Mouse (Mus musculus) liver, embryonic 11.5 days (tissue): ENCODE measurements around the gene Cd9. TPM values are rescaled to one million over a fixed set of nuclear protein-coding genes. Genes with fewer than 3 reads are reported as not detected.

Experiments
- ATAC-seq: fragments of 200-750 bp; cut with Nextera tagmentation; replicated peaks from 2 replicates; pipeline ENCODE4 v1.8.0; 2017; ENCODE audit warnings: moderate number of reproducible peaks, mild to moderate bottlenecking, moderate TSS enrichment, moderate library complexity; ENCODE audit not compliant: low FRiP score
- DNase-seq: peaks from one replicate; pipeline ENCODE4 v3.0.0-alpha.2; 2017; ENCODE audit warnings: low spot score
- H3K27ac ChIP-seq: fragments of 300-500 bp; sonication (generic); 2 replicates; pipeline ENCODE4 v1.5.1; 2014; ENCODE audit warnings: mild to moderate bottlenecking, low read depth, low read length, control low read depth
- H3K27me3 ChIP-seq: fragments of 300-500 bp; sonication (generic); replicated peaks from 2 replicates; pipeline ENCODE4 v1.6.1; 2014; ENCODE audit warnings: low read length, mixed read lengths; ENCODE audit not compliant: control insufficient read depth, insufficient read depth
- H3K36me3 ChIP-seq: fragments of 300-500 bp; sonication (generic); 2 replicates; pipeline ENCODE4 v1.6.1; 2014; ENCODE audit warnings: mild to moderate bottlenecking, low read length, moderate library complexity, mixed read lengths; ENCODE audit not compliant: control insufficient read depth, insufficient read depth
- H3K4me1 ChIP-seq: fragments of 300-500 bp; sonication (generic); replicated peaks from 2 replicates; pipeline ENCODE4 v1.6.1; 2014; ENCODE audit warnings: low read length, mixed read lengths; ENCODE audit not compliant: control insufficient read depth, insufficient read depth
- H3K4me2 ChIP-seq: fragments of 300-500 bp; sonication (generic); 2 replicates; pipeline ENCODE4 v1.6.1; 2014; ENCODE audit warnings: mild to moderate bottlenecking, control low read depth, moderate library complexity
- H3K4me3 ChIP-seq: fragments of 300-500 bp; sonication (generic); 2 replicates; pipeline ENCODE4 v1.5.1; 2014; ENCODE audit warnings: low read depth, low read length, control low read depth
- H3K9ac ChIP-seq: fragments of 300-500 bp; sonication (generic); 2 replicates; pipeline ENCODE4 v1.6.1; 2014; ENCODE audit warnings: low read depth, low read length, control low read depth
- H3K9me3 ChIP-seq: fragments of 300-500 bp; sonication (generic); 2 replicates; pipeline ENCODE4 v1.6.1; 2016; ENCODE audit warnings: low read length, inconsistent platforms, mixed read lengths; ENCODE audit not compliant: control insufficient read depth
- WGBS: fragments of 180-500 bp; shearing (Covaris S2); extraction: QIAGEN DNeasy Blood & Tissue Kit; methylation state at CpG from one replicate; pipeline ENCODE4 v1.1.7; 2014; 5-methylcytosine and 5-hydroxymethylcytosine counted together
- polyA plus RNA-seq: library from polyadenylated mRNA; unstranded; fragments of >200 nt; fragmentation: Nextera tagmentation; extraction: Ambion mirVana; gene quantifications from 2 replicates; pipeline ENCODE4 v1.2.1, GENCODE M21; 2014

The Cd9 gene
- polyA plus RNA-seq, 1 experiment from 2014 or later: 113 TPM

GRCm38 (mm10) chr6:125481667-125482390 lies 12.8 kb downstream of the Cd9 start:
- Histone ChIP-seq H3K27me3 (no peaks in the 10 kb centered on the region), H3K27ac (peak overlapping the region; percentile 80), H3K9me3 (no peaks in the 10 kb centered on the region), H3K4me2 (peak overlapping the region; percentile 59), H3K4me1 (peaks cover 71% of the 10 kb centered on the region), H3K4me3 (no peak overlapping the region), H3K36me3 (no peaks in the 10 kb centered on the region), H3K9ac (peak overlapping the region; percentile 52; the same call in 1 of the 2 replicates)
- WGBS: 19% methylated on average over 7 of the region's 7 CpGs
- no peak for DNase-seq
- peak; percentile 62 for ATAC-seq

- peak; percentile 61 for ATAC-seq
- Histone ChIP-seq H3K27ac (peak overlapping the region; percentile 80), H3K4me1 (peaks cover 78% of the 10 kb centered on the region), H3K4me3 (peak overlapping the region; percentile 6; the same call in 1 of the 2 replicates), H3K9ac (peak overlapping the region; percentile 52), H3K9me3 (no peaks in the 10 kb centered on the region), H3K4me2 (peak overlapping the region; percentile 59), H3K36me3 (no peaks in the 10 kb centered on the region), H3K27me3 (no peaks in the 10 kb centered on the region)
- no peak for DNase-seq
- 18% methylated on average over 12 of the region's 12 CpGs for WGBS
Observed at GRCm38 (mm10) chr6:125480396-125481361, 13.9 kb downstream of the Cd9 start.

- H3K9ac ChIP-seq: no peak overlapping the region
- H3K9me3 ChIP-seq: no peaks in the 10 kb centered on the region
- ATAC-seq: no peak
- no peaks in the 10 kb centered on the region for H3K27me3 ChIP-seq
- no peaks in the 10 kb centered on the region for H3K36me3 ChIP-seq
- no peak overlapping the region for H3K27ac ChIP-seq
- no peak for DNase-seq
- H3K4me3 ChIP-seq: no peak overlapping the region
- WGBS: 89% methylated on average over 9 of the region's 9 CpGs
- no peak overlapping the region for H3K4me2 ChIP-seq
- H3K4me1 ChIP-seq: peaks cover 81% of the 10 kb centered on the region
Observed at GRCm38 (mm10) chr6:125479359-125479758, 15.2 kb downstream of the Cd9 start.

GRCm38 (mm10) chr6:125478135-125479128 lies 16.2 kb downstream of the Cd9 start:
- WGBS: 81% methylated on average over 16 of the region's 16 CpGs

GRCm38 (mm10) chr6:125476826-125477589 lies 17.6 kb downstream of the Cd9 start:
- H3K4me1 ChIP-seq: peaks cover 77% of the 10 kb centered on the region
- no peak for ATAC-seq
- DNase-seq: no peak
- H3K4me3 ChIP-seq: no peak overlapping the region
- H3K9ac ChIP-seq: no peak overlapping the region
- no peaks in the 10 kb centered on the region for H3K9me3 ChIP-seq
- no peaks in the 10 kb centered on the region for H3K36me3 ChIP-seq
- WGBS: 71% methylated on average over 9 of the region's 9 CpGs
- no peak overlapping the region; the same call in 1 of the 2 replicates for H3K27ac ChIP-seq
- no peak overlapping the region for H3K4me2 ChIP-seq
- no peaks in the 10 kb centered on the region for H3K27me3 ChIP-seq

More at GRCm38 (mm10) chr6:125478135-125479128, 16.2 kb downstream of the Cd9 start:
- ATAC-seq (no peak), DNase-seq (no peak)
- H3K4me3 ChIP-seq: no peak overlapping the region
- H3K4me1 ChIP-seq: peaks cover 82% of the 10 kb centered on the region
- no peak overlapping the region for H3K4me2 ChIP-seq
- H3K36me3 ChIP-seq: no peaks in the 10 kb centered on the region
- no peaks in the 10 kb centered on the region for H3K9me3 ChIP-seq
- no peak overlapping the region for H3K9ac ChIP-seq
- no peak overlapping the region for H3K27ac ChIP-seq
- H3K27me3 ChIP-seq: no peaks in the 10 kb centered on the region

- 34% methylated on average over 8 of the region's 8 CpGs for WGBS
- DNase-seq: no peak
- peaks cover 75% of the 10 kb centered on the region for H3K4me1 ChIP-seq
- no peaks in the 10 kb centered on the region for H3K36me3 ChIP-seq
- H3K9ac ChIP-seq: no peak overlapping the region
- H3K27me3 ChIP-seq: no peaks in the 10 kb centered on the region
- H3K9me3 ChIP-seq: no peaks in the 10 kb centered on the region
- H3K4me3 ChIP-seq: no peak overlapping the region
- peak overlapping the region; percentile 8; the same call in 1 of the 2 replicates for H3K27ac ChIP-seq
- ATAC-seq: no peak
- no peak overlapping the region for H3K4me2 ChIP-seq
Observed at GRCm38 (mm10) chr6:125476090-125476489, 18.5 kb downstream of the Cd9 start.

- Histone ChIP-seq H3K27me3 (no peaks in the 10 kb centered on the region), H3K9ac (no peak overlapping the region), H3K4me1 (peaks cover 66% of the 10 kb centered on the region), H3K36me3 (no peaks in the 10 kb centered on the region), H3K4me3 (no peak overlapping the region), H3K9me3 (no peaks in the 10 kb centered on the region), H3K4me2 (no peak overlapping the region), H3K27ac (no peak overlapping the region)
- ATAC-seq (no peak), DNase-seq (no peak)
- 42% methylated on average over 1 of the region's 1 CpGs for WGBS
Observed at GRCm38 (mm10) chr6:125475184-125475583, 19.4 kb downstream of the Cd9 start.
